Mouse (Mus musculus) MEL (cell line): ENCODE results near the gene Avp. TPM values are rescaled to one million over a fixed set of nuclear protein-coding genes. Genes with fewer than 3 reads are reported as not detected.

Experiments
- DNase-seq: peaks from one replicate; pipeline ENCODE4 v3.0.0; 2011; ENCODE audit warnings: low read depth, low spot score
- H3K27ac ChIP-seq: 2 replicates; pipeline ENCODE4 v1.5.1; 2012; ENCODE audit warnings: low read depth, mild to moderate bottlenecking, control low read depth, low read length, moderate library complexity; ENCODE audit not compliant: control insufficient read depth
- H3K27me3 ChIP-seq, 2 experiments: fragments of 150-350 bp in 1 of 2; sonication (generic) in 1 of 2; 2 replicates each; pipeline ENCODE4 v1.6.1; 2012; ENCODE audit warnings: low read length in 2 of 2, mild to moderate bottlenecking in 2 of 2, improper control_type of control experiment in 1 of 2, moderate library complexity in 1 of 2; ENCODE audit not compliant: insufficient read depth in 2 of 2, control insufficient read depth in 1 of 2
- H3K36me3 ChIP-seq, 2 experiments: 2 replicates each; pipeline ENCODE4 v1.6.1; 2012 to 2014; ENCODE audit warnings: low read length in 2 of 2, improper control_type of control experiment in 1 of 2, inconsistent platforms in 1 of 2, mild to moderate bottlenecking in 1 of 2; ENCODE audit not compliant: insufficient read depth in 2 of 2, control insufficient read depth in 1 of 2
- H3K4me1 ChIP-seq, 2 experiments: fragments of 150-350 bp in 1 of 2; sonication (generic) in 1 of 2; 2 replicates each; pipeline ENCODE4 v1.6.1; 2012; ENCODE audit warnings: low read length in 2 of 2, improper control_type of control experiment in 1 of 2, mild to moderate bottlenecking in 1 of 2; ENCODE audit not compliant: insufficient read depth in 2 of 2, control insufficient read depth in 1 of 2
- H3K4me3 ChIP-seq, 2 experiments: fragments of 150-350 bp in 1 of 2; sonication (generic) in 1 of 2; 2 replicates each; pipeline ENCODE4 v1.5.1; 2012; ENCODE audit warnings: low read depth in 2 of 2, low read length in 2 of 2, mild to moderate bottlenecking in 2 of 2, moderate library complexity in 2 of 2, control low read depth in 1 of 2, improper control_type of control experiment in 1 of 2; ENCODE audit not compliant: control insufficient read depth in 1 of 2, insufficient read depth in 1 of 2
- H3K79me2 ChIP-seq: 2 replicates; pipeline ENCODE4 v1.6.1; 2012; ENCODE audit warnings: mild to moderate bottlenecking, low read length, moderate library complexity; ENCODE audit not compliant: control insufficient read depth, poor library complexity, insufficient read depth
- H3K9ac ChIP-seq: 2 replicates; pipeline ENCODE4 v1.6.1; 2012; ENCODE audit warnings: low read depth, mild to moderate bottlenecking, control low read depth, low read length, moderate library complexity; ENCODE audit not compliant: control insufficient read depth, poor library complexity, severe bottlenecking
- H3K9me3 ChIP-seq: fragments of 150-350 bp; sonication (generic); replicated peaks from 2 replicates; pipeline ENCODE4 v1.6.1; 2012; ENCODE audit warnings: mild to moderate bottlenecking, low read length, improper control_type of control experiment, moderate library complexity; ENCODE audit not compliant: insufficient read depth
- BHLHE40 ChIP-seq: IDR thresholded peaks from 2 replicates; pipeline ENCODE4 v1.6.1; 2012; ENCODE audit warnings: low read depth, mild to moderate bottlenecking, inconsistent platforms, low read length, improper control_type of control experiment, borderline replicate concordance
- E2F4 ChIP-seq: IDR thresholded peaks from 2 replicates; pipeline ENCODE4 v1.6.1; 2011; ENCODE audit warnings: low read depth, low read length, improper control_type of control experiment, borderline replicate concordance
- ELF1 ChIP-seq: IDR thresholded peaks from 2 replicates; pipeline ENCODE4 v1.6.1; 2014; ENCODE audit warnings: low read depth, mild to moderate bottlenecking, inconsistent platforms, low read length, improper control_type of control experiment, moderate library complexity
- ETS1 ChIP-seq: IDR thresholded peaks from 2 replicates; pipeline ENCODE4 v1.6.1; 2012; ENCODE audit warnings: low read depth, mild to moderate bottlenecking, inconsistent platforms, low read length, improper control_type of control experiment, moderate library complexity
- GATA1 ChIP-seq: IDR thresholded peaks from 2 replicates; pipeline ENCODE4 v1.6.1; 2011; ENCODE audit warnings: low read depth, low read length, improper control_type of control experiment
- MAZ ChIP-seq: IDR thresholded peaks from 2 replicates; pipeline ENCODE4 v1.6.1; 2012; ENCODE audit warnings: low read depth, mild to moderate bottlenecking, inconsistent platforms, low read length, improper control_type of control experiment
- MYB ChIP-seq: IDR thresholded peaks from 2 replicates; pipeline ENCODE4 v1.6.1; 2011; ENCODE audit warnings: mild to moderate bottlenecking, low read depth, low read length, improper control_type of control experiment
- POLR2A ChIP-seq, 2 experiments: IDR thresholded peaks; 2 replicates each; pipeline ENCODE4 v1.6.1; 2011 to 2012; ENCODE audit warnings: low read length in 2 of 2, mild to moderate bottlenecking in 2 of 2, control low read depth in 1 of 2, improper control_type of control experiment in 1 of 2, low read depth in 1 of 2, moderate library complexity in 1 of 2; ENCODE audit not compliant: control insufficient read depth in 1 of 2, insufficient read depth in 1 of 2, poor library complexity in 1 of 2
- POLR2AphosphoS5 ChIP-seq: IDR thresholded peaks from 2 replicates; pipeline ENCODE4 v1.6.1; 2012; ENCODE audit warnings: low read depth, borderline replicate concordance, mild to moderate bottlenecking, inconsistent platforms, low read length, moderate library complexity, mixed read lengths
- UBTF ChIP-seq: IDR thresholded peaks from 2 replicates; pipeline ENCODE4 v1.6.1; 2012; ENCODE audit warnings: low read depth, mild to moderate bottlenecking, inconsistent platforms, low read length, improper control_type of control experiment, moderate library complexity, borderline replicate concordance; ENCODE audit not compliant: insufficient read depth
- ZKSCAN1 ChIP-seq: IDR thresholded peaks from 2 replicates; pipeline ENCODE4 v1.6.1; 2012; ENCODE audit warnings: low read depth, mild to moderate bottlenecking, inconsistent platforms, low read length, improper control_type of control experiment, moderate library complexity
- ZMIZ1 ChIP-seq: IDR thresholded peaks from 2 replicates; pipeline ENCODE4 v1.6.1; 2012; ENCODE audit warnings: low read depth, mild to moderate bottlenecking, inconsistent platforms, low read length, improper control_type of control experiment, moderate library complexity
- polyA plus RNA-seq, 2 experiments: library from polyadenylated mRNA; stranded (reverse) in 1 of 2; unstranded in 1 of 2; fragments of >175 nt in 1 of 2; fragments of >200 nt in 1 of 2; gene quantifications; 2 replicates each; pipeline versions ENCODE4 v1.2.1 to v1.2.4; 2012; ENCODE audit warnings: low replicate concordance in 2 of 2, low read depth in 1 of 2; ENCODE audit not compliant: insufficient read length in 2 of 2, insufficient read depth in 1 of 2, missing spikeins in 1 of 2
- total RNA-seq: library from RNA; depleted of rRNA; stranded (reverse); fragments of 300-350 nt; gene quantifications from 2 replicates; pipeline ENCODE4 v1.2.3, GENCODE M21; 2012

The Avp gene
- total and polyA plus RNA-seq, 3 experiments: not detected

DNA sequence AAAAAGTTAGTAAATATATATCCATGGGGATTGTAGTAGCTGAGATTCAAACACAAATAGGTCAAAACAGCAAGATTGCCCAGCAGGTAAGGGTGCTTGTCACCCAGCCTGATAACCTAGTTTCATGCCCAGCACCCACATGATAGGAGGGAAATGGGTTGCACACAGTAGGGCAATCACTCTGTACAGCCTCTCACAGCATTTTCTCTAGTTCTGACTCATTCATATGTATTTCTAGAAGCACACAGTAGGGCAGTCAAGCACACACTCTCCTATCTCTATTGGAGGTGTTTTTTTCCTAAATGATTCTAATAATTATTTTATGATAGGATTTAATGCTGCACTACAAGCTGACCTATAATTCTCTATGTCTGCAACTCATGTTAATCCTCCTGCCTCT lies 12.4 kb downstream of the Avp start:
- H3K9me3 ChIP-seq: no peaks in the 10 kb centered on the region
- H3K4me1 ChIP-seq: peaks cover 0 to under 1% of the 10 kb centered on the region in 2 experiments; a peak in 1 of 4 replicates
- no peak for DNase-seq
- TF ChIP-seq ELF1: no peak
- no peak for TF ChIP-seq E2F4
- TF ChIP-seq ZKSCAN1: peak; percentile 73
- TF ChIP-seq POLR2AphosphoS5: no peak
- no peak for TF ChIP-seq POLR2A (IDR thresholded peaks at IDR 0.05; ENCODE audit: control insufficient read depth in 1 of 2, insufficient read depth in 1 of 2, low read depth in 1 of 2, low read length in 2 of 2, poor library complexity in 1 of 2)
- no peak for TF ChIP-seq ZMIZ1
- TF ChIP-seq MYB: no peak
- H3K9ac ChIP-seq: no peak overlapping the region
- H3K4me3 ChIP-seq: no peak overlapping the region
- H3K27ac ChIP-seq: no peak overlapping the region
- peaks cover 0 to 5% of the 10 kb centered on the region in 2 experiments; a peak in 2 of 4 replicates for H3K36me3 ChIP-seq
- peaks cover 4% of the 10 kb centered on the region for H3K79me2 ChIP-seq
- H3K27me3 ChIP-seq: no peaks in the 10 kb centered on the region

GRCm38 (mm10) chr2:130568921-130569320 lies 13.4 kb downstream of the Avp start:
- Histone ChIP-seq H3K4me1 (peaks cover 2 to 7% of the 10 kb centered on the region in 2 experiments; a peak in 2 of 4 replicates), H3K4me3 (no peak overlapping the region), H3K27me3 (no peaks in the 10 kb centered on the region), H3K9ac (no peak overlapping the region), H3K9me3 (no peaks in the 10 kb centered on the region)
- no peak for DNase-seq
- TF ChIP-seq BHLHE40 (no peak), ETS1 (no peak), POLR2A (IDR thresholded peaks at IDR 0.05; ENCODE audit: control insufficient read depth in 1 of 2, insufficient read depth in 1 of 2, low read depth in 1 of 2, low read length in 2 of 2, poor library complexity in 1 of 2) (no peak), UBTF (no peak)
- TF ChIP-seq, all 39 proteins: peak for 0
- Histone ChIP-seq H3K27ac (no peak overlapping the region), H3K79me2 (peaks cover 14% of the 10 kb centered on the region), H3K36me3 (peaks cover 4 to 5% of the 10 kb centered on the region in 2 experiments)

GRCm38 (mm10) chr2:130564983-130565382 lies 17.4 kb downstream of the Avp start:
- peaks cover 2 to 7% of the 10 kb centered on the region in 2 experiments; a peak in 2 of 4 replicates for H3K4me1 ChIP-seq
- TF ChIP-seq GATA1 (no peak), MAZ (no peak)
- H3K79me2 ChIP-seq: peaks cover 17% of the 10 kb centered on the region
- no peaks in the 10 kb centered on the region for H3K9me3 ChIP-seq
- H3K27ac ChIP-seq: no peak overlapping the region
- peak overlapping the region; percentile 91 for H3K9ac ChIP-seq
- peaks cover 4 to 5% of the 10 kb centered on the region in 2 experiments for H3K36me3 ChIP-seq
- H3K4me3 ChIP-seq: peak overlapping the region; percentile 88 to 91; a peak in 3 of 4 replicates
- no peak for DNase-seq
- H3K27me3 ChIP-seq: no peaks in the 10 kb centered on the region
